Mouse (Mus musculus): ENCODE measurements around the gene Il1rl2.

The Il1rl2 gene

DNA sequence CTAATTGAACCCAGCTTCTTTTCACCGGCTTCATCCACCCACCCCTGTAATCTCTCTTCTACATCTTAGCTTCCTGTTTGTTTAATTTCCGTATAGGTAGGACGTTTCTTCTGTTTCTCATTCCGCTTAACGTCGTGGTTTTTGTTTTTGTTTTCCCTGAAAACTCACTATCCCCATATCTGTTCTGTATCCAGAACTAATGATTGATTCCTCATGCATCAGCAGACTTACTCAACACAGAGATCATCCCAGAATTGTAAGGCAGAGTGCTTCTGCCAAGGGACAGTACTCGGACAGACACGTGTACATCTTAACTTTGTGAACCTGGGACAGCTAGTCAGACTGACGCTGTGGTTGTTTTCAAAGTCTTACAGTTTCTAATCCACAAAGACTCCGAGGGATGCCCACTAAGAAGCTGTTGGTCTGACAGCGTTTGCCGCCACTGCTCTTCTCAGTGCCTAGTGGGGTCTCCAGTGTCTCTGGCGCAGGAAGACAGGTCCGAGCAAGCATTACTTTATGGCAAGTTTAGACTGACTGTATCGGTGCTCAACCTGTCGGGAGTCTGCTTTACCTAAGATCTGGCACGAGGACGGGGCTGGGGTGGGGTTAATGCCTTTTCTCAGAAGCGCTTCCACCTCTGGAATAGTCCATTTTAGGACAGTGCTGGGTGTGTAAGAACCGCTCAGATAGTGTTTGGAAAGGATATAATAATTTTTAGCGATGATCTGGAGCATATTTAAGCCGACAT, 719 bp downstream of the Il1rl2 start:
- no peak for DNase-seq (ENCODE audit: low read depth)

DNA sequence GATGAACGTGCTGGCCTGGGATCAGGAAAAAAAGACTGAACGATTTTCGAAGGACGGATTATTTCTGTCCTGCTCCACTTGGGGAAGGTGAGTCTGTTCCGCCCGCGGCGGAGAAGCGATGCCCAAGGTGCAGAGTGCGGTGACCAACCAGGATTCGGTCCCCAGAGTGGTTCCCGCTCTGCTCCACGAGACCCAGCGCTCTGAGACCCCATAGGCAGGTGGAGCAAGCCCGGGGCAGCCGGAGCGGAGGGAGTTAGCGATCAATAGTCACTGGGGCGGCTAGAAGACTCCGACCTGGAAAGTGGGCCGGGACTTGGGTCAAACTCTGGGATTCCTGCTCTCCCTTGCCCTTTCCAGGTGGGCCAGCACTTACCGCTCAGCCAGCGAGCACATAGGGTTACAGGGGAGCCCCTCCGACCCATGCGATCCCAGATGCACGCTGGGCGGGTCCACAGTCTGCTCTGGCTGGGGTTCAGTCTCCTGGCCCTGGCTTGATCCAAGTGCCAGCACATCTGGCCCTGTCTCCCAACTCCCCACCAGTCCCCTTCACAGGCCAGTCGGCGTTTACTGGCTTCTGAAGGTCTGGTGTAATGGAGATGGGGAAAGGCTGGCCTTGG, 1.4 kb downstream of the Il1rl2 start:
- no peak for DNase-seq (ENCODE audit: low read depth)

DNA sequence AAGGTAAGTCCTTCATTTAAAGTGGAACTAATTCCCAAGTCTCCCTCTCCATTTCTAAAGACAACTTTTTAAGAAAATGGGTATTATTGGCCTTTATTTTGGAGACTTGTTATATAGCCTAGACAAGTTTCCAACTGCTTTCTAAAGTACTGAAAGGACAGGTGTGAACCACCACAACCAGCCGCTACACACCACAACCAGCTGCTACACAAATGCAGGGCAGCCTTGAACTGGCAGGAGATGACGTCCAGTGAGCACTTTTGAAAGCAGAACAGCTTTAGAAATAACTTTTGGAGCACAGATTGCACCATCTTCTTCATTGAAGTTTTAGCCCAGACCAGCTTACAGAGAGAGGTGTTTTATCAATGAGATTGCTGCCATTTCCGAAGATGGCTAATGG, 3.2 kb downstream of the Il1rl2 start:
- DNase-seq (ENCODE audit: low read depth), result no peak

DNA sequence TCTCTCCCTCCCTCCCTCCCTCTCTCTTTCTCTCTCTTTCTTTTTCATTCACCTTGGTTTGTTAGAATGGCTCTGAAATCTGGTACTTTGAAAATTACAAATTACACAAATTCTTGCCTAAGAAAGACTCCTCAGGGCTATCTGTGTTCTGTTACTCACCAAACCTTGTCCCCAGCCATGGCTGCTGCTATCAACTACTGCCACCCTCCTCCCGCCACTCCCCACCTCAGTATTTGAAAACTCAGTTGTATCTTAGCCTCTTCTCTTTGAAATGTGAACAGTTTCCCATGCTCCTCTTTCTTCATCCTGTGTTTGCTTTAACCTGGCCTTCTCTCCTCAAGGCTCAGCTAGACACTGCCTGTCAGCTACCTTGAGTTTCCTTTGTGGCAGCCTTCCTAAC, 5.1 kb downstream of the Il1rl2 start:
- no peak for DNase-seq (ENCODE audit: low read depth)

DNA sequence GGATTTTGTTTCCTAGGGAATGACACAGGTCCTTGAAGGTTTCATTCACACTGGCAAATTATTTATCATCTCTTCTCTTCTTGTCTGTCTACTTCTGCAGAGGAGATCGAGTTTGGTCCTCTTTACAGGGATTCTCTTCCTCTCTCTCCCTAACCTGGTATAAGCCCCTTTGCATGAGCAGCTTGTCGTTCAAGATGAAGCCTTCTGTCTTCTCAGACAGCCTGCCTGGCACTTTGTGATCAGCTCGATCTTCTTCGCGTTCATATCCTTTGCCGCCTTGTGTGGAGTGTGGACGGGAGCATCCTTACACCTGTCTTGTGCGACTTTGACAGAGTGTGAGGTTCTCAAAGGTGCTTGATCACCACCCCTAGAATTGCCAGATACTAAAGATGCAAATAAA, 5.8 kb downstream of the Il1rl2 start:
- DNase-seq (ENCODE audit: low read depth), result no peak

DNA sequence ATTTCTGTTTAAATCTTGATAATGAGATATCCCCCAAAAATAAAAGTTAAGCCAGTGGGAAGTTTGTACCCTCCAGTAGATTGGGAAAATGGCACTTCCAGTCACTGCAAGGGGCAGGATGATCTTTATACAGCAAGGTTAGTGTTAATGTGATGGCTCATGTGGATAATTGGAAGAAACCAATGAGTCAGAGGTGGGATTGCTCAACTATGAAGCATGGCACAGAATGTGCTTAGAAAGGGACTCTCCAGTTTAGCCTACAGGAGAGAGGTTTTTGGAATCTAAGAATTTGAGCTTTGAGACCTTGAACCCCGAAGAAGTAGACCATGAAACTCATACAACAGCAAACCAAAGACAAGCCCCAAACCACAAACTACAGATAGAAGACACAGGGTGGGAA, 14.9 kb downstream of the Il1rl2 start:
- no peak for DNase-seq (ENCODE audit: low read depth)

DNA sequence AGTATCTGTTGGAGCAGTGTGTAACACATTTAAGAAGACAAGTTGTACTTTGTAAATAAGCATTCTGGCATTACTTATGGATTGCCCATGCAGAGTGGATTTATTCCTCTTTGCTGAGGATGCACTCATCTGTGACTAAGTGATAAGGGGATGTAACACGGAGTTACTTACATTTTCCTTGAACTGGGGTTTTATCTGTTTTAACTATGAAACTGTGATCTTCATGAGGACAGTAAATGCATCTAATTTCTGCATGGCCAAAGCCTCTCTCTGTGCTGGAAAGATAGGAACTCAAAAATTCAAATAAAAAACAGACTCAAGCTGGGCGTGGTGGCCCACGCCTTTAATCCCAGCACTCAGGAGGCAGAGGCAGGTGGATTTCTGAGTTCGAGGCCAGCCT, 15.7 kb downstream of the Il1rl2 start:
- DNase-seq (ENCODE audit: low read depth), result no peak

DNA sequence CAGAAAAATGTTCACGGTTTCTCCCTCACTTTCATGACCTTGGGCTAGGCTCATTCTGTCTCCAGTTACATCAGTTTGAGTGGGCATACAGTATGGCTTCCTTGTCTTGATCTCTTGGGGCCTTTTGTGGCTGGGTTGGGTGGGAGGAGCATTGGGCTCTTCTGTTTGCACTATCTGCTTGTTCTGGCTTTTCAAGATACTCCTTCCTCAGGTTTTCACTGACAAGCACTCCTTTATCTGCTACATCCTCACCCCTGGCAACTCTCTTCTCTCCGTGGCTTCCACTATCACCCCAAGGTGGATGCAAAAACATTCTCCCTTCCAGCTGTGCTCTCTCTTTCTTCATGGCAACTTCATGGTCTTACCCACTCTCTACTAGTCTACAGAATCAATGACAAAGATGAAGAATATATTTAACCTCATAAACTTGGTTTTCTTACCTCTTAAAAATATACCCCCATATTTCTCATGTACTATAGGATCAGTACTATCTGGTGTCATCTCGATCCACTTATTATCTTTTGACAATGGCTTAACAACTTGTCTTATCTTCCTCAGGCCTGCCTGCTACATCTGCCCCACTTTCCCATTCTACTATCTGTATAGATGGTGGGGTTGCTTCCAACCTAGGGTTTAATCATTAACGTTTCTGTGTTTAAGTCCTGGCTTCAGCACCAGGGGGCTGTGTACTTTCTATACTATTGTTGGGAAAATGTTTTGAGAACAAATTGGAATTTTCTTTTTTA, 27.9 kb downstream of the Il1rl2 start:
- DNase-seq (ENCODE audit: low read depth), result no peak

DNA sequence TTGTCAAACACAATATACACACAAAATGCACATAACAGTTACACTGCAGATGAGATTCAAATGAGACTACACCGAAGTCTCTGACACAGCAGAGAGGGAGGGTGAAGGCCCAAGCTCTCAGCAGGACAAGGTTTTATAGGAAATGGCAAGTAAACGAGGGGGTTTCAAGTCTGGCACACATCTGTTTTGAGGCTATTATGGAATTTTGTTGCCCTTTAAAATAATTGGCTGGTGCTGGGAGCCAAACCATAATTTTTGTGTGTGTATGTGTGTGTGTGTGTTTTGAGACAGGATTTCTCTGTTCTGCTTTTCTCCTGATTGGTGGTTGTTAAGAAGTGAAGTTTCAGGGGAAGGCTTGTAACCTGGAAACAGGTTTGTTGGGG, 28.5 kb downstream of the Il1rl2 start:
- no peak for DNase-seq (ENCODE audit: low read depth)

DNA sequence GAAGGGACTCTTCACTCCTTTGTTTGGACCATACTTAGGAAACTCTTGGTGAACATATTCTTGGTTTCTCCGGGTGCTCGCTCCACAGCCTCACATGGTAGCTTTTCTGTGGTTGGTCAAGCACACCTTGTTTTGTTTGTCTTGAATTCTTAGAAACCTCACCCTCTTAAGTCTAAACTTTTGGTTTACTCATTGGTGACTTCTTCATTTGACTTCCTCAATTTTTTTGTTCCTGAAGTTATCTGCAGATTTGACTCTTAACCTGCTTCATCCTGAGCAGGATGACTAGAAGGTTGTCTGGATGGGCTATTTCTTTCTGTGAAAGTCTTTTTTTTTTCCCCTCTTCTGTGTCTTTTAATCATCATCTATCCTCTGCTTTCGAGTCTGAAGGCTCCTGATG, 30.3 kb downstream of the Il1rl2 start:
- DNase-seq (ENCODE audit: low read depth), result no peak

DNA sequence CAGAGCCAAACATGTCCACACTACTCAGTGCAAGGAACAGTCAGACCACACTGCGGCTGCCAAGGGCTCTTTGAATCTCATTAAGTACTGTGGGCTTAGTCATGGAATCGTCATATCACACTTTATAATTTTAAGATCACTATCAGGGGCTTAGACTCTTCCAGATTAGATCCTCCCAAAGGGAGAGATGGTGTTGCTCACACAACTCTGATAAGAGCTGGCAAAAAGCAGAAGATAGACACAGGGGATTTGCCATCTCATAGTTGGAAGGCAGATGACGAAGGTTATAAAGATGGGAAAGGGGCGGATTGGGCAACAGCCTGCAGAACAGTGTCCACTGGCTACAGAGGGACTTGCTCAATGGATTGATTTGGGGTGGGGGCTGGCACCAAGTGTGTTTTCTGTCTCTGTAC, 31.0 kb downstream of the Il1rl2 start:
- DNase-seq (ENCODE audit: low read depth), result no peak

DNA sequence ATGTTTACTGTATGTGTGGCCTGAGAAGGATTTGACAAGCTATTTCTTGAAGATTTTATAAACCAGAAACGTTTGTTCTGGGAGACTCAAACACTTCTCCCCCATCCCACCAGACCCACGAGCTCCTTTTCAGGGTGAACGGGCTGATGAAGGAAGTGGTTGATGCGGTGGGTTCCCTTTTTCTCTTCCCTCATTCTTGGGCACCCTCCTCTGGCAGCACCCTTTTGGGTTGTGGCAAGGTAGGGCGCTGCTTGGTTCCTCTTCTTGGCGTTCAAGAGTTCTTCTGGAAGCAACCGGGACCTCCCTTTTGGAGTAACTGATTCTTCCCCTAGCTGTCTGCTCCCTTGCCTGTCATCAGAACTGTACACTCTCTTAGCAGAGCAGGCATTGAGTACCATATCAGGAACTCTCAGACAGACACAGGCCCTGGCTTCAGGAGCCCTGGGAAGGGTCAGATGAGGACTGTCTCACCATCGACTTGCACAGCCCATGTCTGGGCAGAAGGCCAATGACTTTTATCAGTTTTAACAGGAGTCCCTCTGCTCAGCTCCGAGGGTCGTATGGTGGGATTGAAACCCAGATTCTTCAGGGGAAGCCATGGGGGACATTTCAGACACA, 31.6 kb downstream of the Il1rl2 start:
- peak; percentile 39 for DNase-seq (ENCODE audit: low read depth)

DNA sequence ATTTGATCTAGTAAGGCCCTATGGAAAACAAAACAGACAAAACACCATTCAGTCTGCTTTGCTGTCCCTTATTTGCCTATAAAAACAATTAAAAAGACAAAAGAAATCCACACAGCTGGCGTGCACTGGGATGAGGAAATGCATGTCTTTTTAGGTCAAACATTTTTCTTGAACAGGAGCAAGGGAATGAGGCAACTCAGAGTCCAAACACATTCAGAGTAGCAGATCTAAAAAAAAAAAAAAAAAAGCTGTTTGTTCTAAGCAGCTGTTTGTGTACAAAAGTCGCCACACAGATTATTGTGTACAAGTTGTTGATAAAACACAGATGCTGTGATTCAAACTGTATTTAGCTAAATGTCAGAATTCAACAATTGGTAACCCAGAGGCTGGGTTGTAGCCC, 33.5 kb downstream of the Il1rl2 start:
- DNase-seq (ENCODE audit: low read depth), result no peak

DNA sequence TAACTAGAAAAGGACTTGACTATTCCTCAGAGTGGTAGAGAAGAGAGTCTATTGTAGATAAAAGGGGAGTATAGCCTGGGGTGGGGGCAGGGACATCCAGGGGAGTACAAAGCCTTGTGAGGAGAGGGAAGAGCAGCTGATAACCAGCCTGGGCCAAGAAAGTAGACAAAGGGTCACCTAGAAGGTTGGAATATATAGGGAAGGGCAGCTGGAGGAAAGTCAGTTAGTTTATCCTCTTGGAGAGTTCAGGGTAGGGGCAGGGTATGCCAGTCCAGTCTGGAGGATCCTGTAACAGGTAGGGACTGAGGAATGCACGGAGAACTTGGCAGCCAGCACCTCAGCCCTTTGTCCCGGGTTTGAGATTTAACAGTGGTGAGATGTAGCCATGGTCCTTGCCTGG, 33.9 kb downstream of the Il1rl2 start:
- no peak for DNase-seq (ENCODE audit: low read depth)

DNA sequence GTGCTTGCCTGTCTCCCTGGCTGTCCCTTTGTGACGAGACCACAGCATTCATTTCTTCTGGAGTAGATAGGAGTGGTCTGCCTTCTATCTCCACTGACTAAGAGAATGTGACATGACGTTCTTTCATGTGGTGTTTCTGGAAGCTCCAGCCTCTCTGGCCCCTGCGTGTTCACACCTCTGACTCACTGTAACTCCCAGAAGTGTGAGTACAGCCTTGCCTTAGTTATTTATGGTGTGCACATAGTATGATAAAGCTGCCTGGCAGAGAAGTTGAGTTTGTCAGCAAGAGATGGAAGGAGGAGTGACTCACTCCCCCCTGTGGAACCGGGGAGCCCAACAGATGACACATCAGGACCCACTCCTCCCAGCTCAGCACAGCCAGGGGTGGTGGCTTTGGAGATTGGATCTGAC, 34.4 kb downstream of the Il1rl2 start:
- DNase-seq (ENCODE audit: low read depth), result peak; percentile 45

DNA sequence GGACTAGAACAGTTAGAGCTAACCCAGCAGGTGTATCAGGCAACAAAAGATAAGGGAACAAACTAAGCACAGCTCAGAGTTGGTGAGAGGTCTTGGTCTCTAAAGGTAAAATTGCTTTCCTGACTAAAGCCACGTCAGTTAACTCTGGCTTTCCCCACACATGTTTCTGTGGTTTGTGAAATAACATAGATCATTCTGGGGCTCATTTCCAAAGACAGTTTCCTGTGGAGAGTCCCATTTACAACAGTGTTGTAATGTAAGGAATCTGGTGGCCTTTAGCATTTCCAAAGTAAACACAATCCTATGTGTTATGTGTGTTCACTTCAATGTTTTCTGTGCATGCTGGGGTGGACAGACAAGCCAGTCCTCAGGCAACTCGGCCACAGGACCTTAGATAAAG, 35.3 kb downstream of the Il1rl2 start:
- DNase-seq (ENCODE audit: low read depth), result no peak

DNA sequence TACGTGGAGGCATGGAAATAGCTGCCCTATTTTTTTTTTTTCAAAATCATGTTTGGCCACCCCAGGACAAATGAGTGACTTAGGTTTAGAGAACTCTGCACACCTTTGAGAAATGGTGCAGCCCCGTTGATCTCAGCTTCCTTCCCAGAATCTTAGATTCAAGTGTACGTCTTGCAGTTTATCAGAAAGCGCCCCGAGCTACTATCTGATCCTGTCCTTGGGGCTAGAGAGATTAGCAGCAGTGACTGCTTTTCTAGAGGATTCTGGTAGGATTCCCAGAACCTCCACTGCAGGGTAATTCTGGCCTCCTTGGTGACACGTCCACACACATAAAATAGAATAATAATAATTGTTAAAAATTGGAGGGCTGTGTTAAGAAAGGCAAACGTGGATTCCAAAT, 36.6 kb downstream of the Il1rl2 start:
- DNase-seq (ENCODE audit: low read depth), result no peak

DNA sequence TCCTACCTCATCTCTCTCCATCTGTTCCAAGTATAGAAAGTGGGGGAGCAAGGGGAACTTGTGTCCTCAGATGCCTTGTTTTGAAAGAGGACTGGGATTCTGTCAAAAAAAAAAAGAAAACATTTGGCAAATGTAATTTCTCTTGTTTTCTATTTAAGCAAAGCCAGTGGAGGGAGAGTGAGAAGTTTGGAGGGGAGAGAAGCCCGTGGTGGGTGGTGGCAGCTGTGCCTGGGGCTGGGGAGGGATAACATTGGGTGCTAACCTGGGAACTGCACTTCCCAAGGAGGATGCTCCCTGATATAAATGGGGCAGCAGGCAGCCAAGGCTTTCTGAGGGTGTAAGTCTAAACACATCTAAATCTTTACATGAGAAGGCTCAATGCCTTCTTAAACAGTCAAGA, 37.2 kb downstream of the Il1rl2 start:
- no peak for DNase-seq (ENCODE audit: low read depth)

DNA sequence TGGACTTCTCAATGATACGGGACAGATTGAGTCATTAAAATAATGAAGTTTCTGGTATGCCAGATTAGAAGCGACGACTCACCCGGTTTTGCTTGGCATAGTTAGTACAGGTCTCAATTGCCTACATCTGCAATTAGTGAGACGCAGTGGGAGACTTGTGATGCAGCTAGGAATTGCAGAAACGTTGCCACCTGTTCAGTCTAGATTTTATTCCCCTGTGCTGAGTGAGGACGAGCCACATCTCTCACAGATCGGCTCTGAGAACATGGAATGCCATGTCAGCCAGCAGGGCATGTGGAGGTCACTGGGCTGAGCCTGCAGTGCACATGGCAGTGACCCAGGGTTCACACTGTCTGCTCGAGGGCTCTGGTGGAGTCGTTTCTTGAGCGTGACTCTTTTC, 38.4 kb downstream of the Il1rl2 start:
- DNase-seq (ENCODE audit: low read depth), result no peak

DNA sequence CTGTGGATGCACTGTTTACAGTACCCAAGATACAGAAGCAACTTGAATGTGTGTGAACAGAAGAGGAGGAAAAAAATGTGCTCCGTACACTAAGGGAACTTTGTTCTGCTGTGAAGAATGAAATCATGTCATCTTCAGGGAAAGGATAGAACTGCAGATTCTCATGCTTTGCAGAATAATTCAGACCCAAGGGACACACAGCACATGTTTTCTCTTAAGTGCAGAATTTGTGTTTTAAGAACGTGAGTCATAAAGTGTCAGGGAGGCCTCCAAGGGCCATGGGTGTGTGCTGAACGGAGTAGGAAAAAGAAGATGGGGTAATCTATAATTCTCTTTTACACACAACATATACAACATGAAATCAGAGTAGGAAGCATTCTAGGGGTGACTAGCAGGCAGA, 48.5 kb downstream of the Il1rl2 start:
- DNase-seq (ENCODE audit: low read depth), result no peak

DNA sequence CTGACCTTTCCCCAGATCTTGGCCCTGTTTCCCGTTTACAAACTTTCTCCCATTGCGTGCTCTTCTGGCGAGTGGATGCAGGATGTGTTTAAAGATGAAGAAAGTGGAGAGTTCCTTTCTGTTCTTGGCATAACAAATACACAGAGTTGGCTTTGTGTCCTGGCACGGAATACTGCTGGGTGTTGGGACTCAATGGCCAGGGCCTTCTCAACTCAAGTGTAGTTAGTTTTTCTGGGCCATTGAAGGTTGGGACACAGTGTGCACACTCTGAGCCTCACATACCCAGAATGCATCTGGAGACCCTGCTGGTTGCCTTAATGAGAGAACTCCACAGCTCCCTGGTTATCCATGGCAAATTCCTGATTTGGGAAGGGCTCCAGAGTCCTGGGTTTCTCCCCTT, 50.7 kb downstream of the Il1rl2 start:
- no peak for DNase-seq (ENCODE audit: low read depth)

DNA sequence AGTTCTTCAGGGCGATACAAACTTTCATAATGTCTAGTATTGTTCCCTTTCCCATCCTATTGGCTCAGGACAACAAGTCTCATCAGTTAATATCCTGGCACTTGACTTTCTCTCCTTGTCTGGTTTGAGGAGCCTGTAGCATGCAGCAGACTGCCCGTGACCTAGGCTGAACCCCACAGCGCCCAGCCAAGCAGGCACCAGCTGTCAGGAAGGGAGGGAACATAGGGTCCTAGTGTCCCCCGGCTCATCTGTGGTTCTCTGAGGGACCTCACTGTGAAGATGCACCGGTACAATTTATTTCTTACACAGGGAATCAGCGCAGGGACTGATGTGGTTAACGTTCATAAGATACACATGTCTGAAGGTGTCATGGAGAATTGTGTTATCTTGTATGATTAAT, 52.3 kb downstream of the Il1rl2 start:
- DNase-seq (ENCODE audit: low read depth), result no peak

DNA sequence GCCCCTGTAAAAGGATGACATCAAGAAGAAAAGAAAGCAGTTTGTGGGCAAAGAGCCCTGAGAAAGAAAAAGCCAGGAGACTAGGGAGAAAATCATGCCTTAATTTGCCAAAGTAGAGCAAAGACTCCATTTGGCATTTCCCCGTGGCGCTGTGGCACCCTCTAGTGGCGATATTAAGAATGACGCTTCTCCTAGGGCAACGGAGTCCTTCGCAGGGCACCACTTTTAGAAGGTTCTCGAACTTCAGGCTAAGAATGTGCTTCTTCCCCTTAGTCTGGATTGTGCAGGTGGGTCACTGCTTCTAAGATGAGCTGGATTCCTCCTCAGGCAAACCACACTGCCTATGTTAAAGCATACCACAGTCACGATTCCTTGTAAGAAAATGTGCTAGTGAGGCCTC, 54.4 kb downstream of the Il1rl2 start:
- DNase-seq (ENCODE audit: low read depth), result peak; percentile 74
